Mouse (Mus musculus): Measurements from ENCODE around the gene Rai1.

Gene Rai1

GRCm38 (mm10) chr11:60208712-60209111 lies 103.9 kb downstream of the Rai1 start:
- peaks cover 50% of the 10 kb centered on the region for H3K36me3 ChIP-seq (ENCODE audit: insufficient read depth, low read length)
- no peaks in the 10 kb centered on the region for H3K27me3 ChIP-seq (ENCODE audit: insufficient read depth, low read length)
- peak overlapping the region; percentile 78 for H3K4me3 ChIP-seq (replicated peaks; ENCODE audit: low read length)
- peaks cover 96% of the 10 kb centered on the region for H3K4me1 ChIP-seq (replicated peaks; ENCODE audit: low read depth, low read length)
- H3K9me3 ChIP-seq (ENCODE audit: low read length), result no peaks in the 10 kb centered on the region
- TF ChIP-seq CTCF (conservative IDR thresholded peaks at IDR 0.05; ENCODE audit: low read length), result no peak
- TF ChIP-seq POU5F1 (IDR thresholded peaks at IDR 0.05; ENCODE audit: borderline replicate concordance, low read length), result no peak
- no peak for TF ChIP-seq NANOG (IDR thresholded peaks at IDR 0.05; ENCODE audit: borderline replicate concordance, low read length)

GRCm38 (mm10) chr11:60209217-60209932 lies 104.6 kb downstream of the Rai1 start:
- Histone ChIP-seq H3K4me3 (replicated peaks; ENCODE audit: low read length) (peak overlapping the region; percentile 78), H3K9me3 (ENCODE audit: low read length) (no peaks in the 10 kb centered on the region), H3K27me3 (ENCODE audit: insufficient read depth, low read length) (no peaks in the 10 kb centered on the region), H3K4me1 (replicated peaks; ENCODE audit: low read depth, low read length) (peaks cover 93% of the 10 kb centered on the region), H3K36me3 (ENCODE audit: insufficient read depth, low read length) (peaks cover 43% of the 10 kb centered on the region)
- TF ChIP-seq POU5F1 (IDR thresholded peaks at IDR 0.05; ENCODE audit: borderline replicate concordance, low read length) (no peak), NANOG (IDR thresholded peaks at IDR 0.05; ENCODE audit: borderline replicate concordance, low read length) (no peak), CTCF (conservative IDR thresholded peaks at IDR 0.05; ENCODE audit: low read length) (no peak)

- H3K27me3 ChIP-seq (ENCODE audit: insufficient read depth, low read length), result no peaks in the 10 kb centered on the region
- H3K4me1 ChIP-seq (replicated peaks; ENCODE audit: low read depth, low read length), result peaks cover 88% of the 10 kb centered on the region
- TF ChIP-seq POU5F1 (IDR thresholded peaks at IDR 0.05; ENCODE audit: borderline replicate concordance, low read length) (no peak), CTCF (conservative IDR thresholded peaks at IDR 0.05; ENCODE audit: low read length) (no peak), NANOG (IDR thresholded peaks at IDR 0.05; ENCODE audit: borderline replicate concordance, low read length) (no peak)
- peak overlapping the region; percentile 78 for H3K4me3 ChIP-seq (replicated peaks; ENCODE audit: low read length)
- H3K36me3 ChIP-seq (ENCODE audit: insufficient read depth, low read length), result peaks cover 38% of the 10 kb centered on the region
- no peaks in the 10 kb centered on the region for H3K9me3 ChIP-seq (ENCODE audit: low read length)
Observed at GRCm38 (mm10) chr11:60209933-60210249, 105.1 kb downstream of the Rai1 start.

- Histone ChIP-seq H3K9me3 (ENCODE audit: low read length) (no peaks in the 10 kb centered on the region), H3K27me3 (ENCODE audit: insufficient read depth, low read length) (no peaks in the 10 kb centered on the region), H3K4me1 (replicated peaks; ENCODE audit: low read depth, low read length) (peaks cover 86% of the 10 kb centered on the region), H3K36me3 (ENCODE audit: insufficient read depth, low read length) (peaks cover 35% of the 10 kb centered on the region), H3K4me3 (replicated peaks; ENCODE audit: low read length) (peak overlapping the region; percentile 78)
- TF ChIP-seq POU5F1 (IDR thresholded peaks at IDR 0.05; ENCODE audit: borderline replicate concordance, low read length), result no peak
Observed at GRCm38 (mm10) chr11:60210305-60210724, 105.5 kb downstream of the Rai1 start.

GRCm38 (mm10) chr11:60211152-60211551 lies 106.3 kb downstream of the Rai1 start:
- H3K27me3 ChIP-seq (ENCODE audit: insufficient read depth, low read length), result no peaks in the 10 kb centered on the region
- TF ChIP-seq CTCF (conservative IDR thresholded peaks at IDR 0.05; ENCODE audit: low read length), result no peak
- peaks cover 86% of the 10 kb centered on the region for H3K4me1 ChIP-seq (replicated peaks; ENCODE audit: low read depth, low read length)
- peak overlapping the region; percentile 78 for H3K4me3 ChIP-seq (replicated peaks; ENCODE audit: low read length)
- H3K36me3 ChIP-seq (ENCODE audit: insufficient read depth, low read length), result peaks cover 35% of the 10 kb centered on the region
- H3K9me3 ChIP-seq (ENCODE audit: low read length), result no peaks in the 10 kb centered on the region

GRCm38 (mm10) chr11:60211761-60212160 lies 106.9 kb downstream of the Rai1 start:
- no peaks in the 10 kb centered on the region for H3K9me3 ChIP-seq (ENCODE audit: low read length)
- H3K36me3 ChIP-seq (ENCODE audit: insufficient read depth, low read length), result peaks cover 35% of the 10 kb centered on the region
- peaks cover 86% of the 10 kb centered on the region for H3K4me1 ChIP-seq (replicated peaks; ENCODE audit: low read depth, low read length)
- TF ChIP-seq POU5F1 (IDR thresholded peaks at IDR 0.05; ENCODE audit: borderline replicate concordance, low read length) (no peak), NANOG (IDR thresholded peaks at IDR 0.05; ENCODE audit: borderline replicate concordance, low read length) (no peak), CTCF (conservative IDR thresholded peaks at IDR 0.05; ENCODE audit: low read length) (no peak)
- no peaks in the 10 kb centered on the region for H3K27me3 ChIP-seq (ENCODE audit: insufficient read depth, low read length)
- H3K4me3 ChIP-seq (replicated peaks; ENCODE audit: low read length), result peak overlapping the region; percentile 11

GRCm38 (mm10) chr11:60213266-60213665 lies 108.5 kb downstream of the Rai1 start:
- H3K27me3 ChIP-seq (ENCODE audit: insufficient read depth, low read length), result no peaks in the 10 kb centered on the region
- H3K4me1 ChIP-seq (replicated peaks; ENCODE audit: low read depth, low read length), result peaks cover 84% of the 10 kb centered on the region

GRCm38 (mm10) chr11:60216671-60217070 lies 111.9 kb downstream of the Rai1 start:
- no peak overlapping the region for H3K4me3 ChIP-seq (replicated peaks; ENCODE audit: low read length)
- peaks cover 83% of the 10 kb centered on the region for H3K4me1 ChIP-seq (replicated peaks; ENCODE audit: low read depth, low read length)
- TF ChIP-seq POU5F1 (IDR thresholded peaks at IDR 0.05; ENCODE audit: borderline replicate concordance, low read length), result no peak
- no peak for TF ChIP-seq CTCF (conservative IDR thresholded peaks at IDR 0.05; ENCODE audit: low read length)
- TF ChIP-seq NANOG (IDR thresholded peaks at IDR 0.05; ENCODE audit: borderline replicate concordance, low read length), result no peak
- H3K9me3 ChIP-seq (ENCODE audit: low read length), result no peaks in the 10 kb centered on the region
- H3K36me3 ChIP-seq (ENCODE audit: insufficient read depth, low read length), result peaks cover 43% of the 10 kb centered on the region
- no peaks in the 10 kb centered on the region for H3K27me3 ChIP-seq (ENCODE audit: insufficient read depth, low read length)

More at GRCm38 (mm10) chr11:60213266-60213665, 108.5 kb downstream of the Rai1 start:
- Histone ChIP-seq H3K9me3 (ENCODE audit: low read length) (no peaks in the 10 kb centered on the region), H3K4me3 (replicated peaks; ENCODE audit: low read length) (peak overlapping the region; percentile 11), H3K36me3 (ENCODE audit: insufficient read depth, low read length) (peaks cover 35% of the 10 kb centered on the region)
- no peak for TF ChIP-seq POU5F1 (IDR thresholded peaks at IDR 0.05; ENCODE audit: borderline replicate concordance, low read length)
- no peak for TF ChIP-seq NANOG (IDR thresholded peaks at IDR 0.05; ENCODE audit: borderline replicate concordance, low read length)
- no peak for TF ChIP-seq CTCF (conservative IDR thresholded peaks at IDR 0.05; ENCODE audit: low read length)

GRCm38 (mm10) chr11:60217467-60217866 lies 112.7 kb downstream of the Rai1 start:
- Histone ChIP-seq H3K4me3 (replicated peaks; ENCODE audit: low read length) (no peak overlapping the region), H3K27me3 (ENCODE audit: insufficient read depth, low read length) (no peaks in the 10 kb centered on the region), H3K36me3 (ENCODE audit: insufficient read depth, low read length) (peaks cover 43% of the 10 kb centered on the region), H3K4me1 (replicated peaks; ENCODE audit: low read depth, low read length) (peaks cover 82% of the 10 kb centered on the region), H3K9me3 (ENCODE audit: low read length) (no peaks in the 10 kb centered on the region)
- TF ChIP-seq POU5F1 (IDR thresholded peaks at IDR 0.05; ENCODE audit: borderline replicate concordance, low read length) (no peak), NANOG (IDR thresholded peaks at IDR 0.05; ENCODE audit: borderline replicate concordance, low read length) (no peak), CTCF (conservative IDR thresholded peaks at IDR 0.05; ENCODE audit: low read length) (no peak)

Measured in E14TG2a.4 (cell line).